In genomic region chr2:152848466-152848865, GRCm38 (mm10) we compare ENCODE assay signal across 8 mouse cellular contexts. TPM values are rescaled to one million over a fixed set of nuclear protein-coding genes. Genes with fewer than 3 reads are reported as not detected.
DNase-seq lines count a peak whose midpoint lies in the region; ATAC-seq and TF ChIP-seq lines count a peak whose summit lies in the region.

No protein-coding gene starts in this region.

- WGBS in lung, embryonic 14.5 days = 3% methylated on average over 2 of the region's 2 CpGs
- WGBS in embryonic facial prominence, embryonic 12.5 days = 4% methylated on average over 2 of the region's 2 CpGs
- 0% methylated on average over 2 of the region's 2 CpGs for WGBS in intestine, embryonic 15.5 days
- WGBS in neural tube, embryonic 13.5 days = 6% methylated on average over 2 of the region's 2 CpGs

- H3K9me3 ChIP-seq in lung, embryonic 14.5 days (ENCODE audit: low read depth, low read length) = no peaks in the 10 kb centered on the region
- no peaks in the 10 kb centered on the region for H3K9me3 ChIP-seq in embryonic facial prominence, embryonic 12.5 days
- no peaks in the 10 kb centered on the region for H3K9me3 ChIP-seq in intestine, embryonic 15.5 days
- no peaks in the 10 kb centered on the region for H3K9me3 ChIP-seq in neural tube, embryonic 13.5 days

- H3K4me1 ChIP-seq in lung, embryonic 14.5 days (ENCODE audit: insufficient read depth) = peaks cover 5% of the 10 kb centered on the region; the same call in 1 of the 2 replicates
- peaks cover 16% of the 10 kb centered on the region for H3K4me1 ChIP-seq in embryonic facial prominence, embryonic 12.5 days
- H3K4me1 ChIP-seq in intestine, embryonic 15.5 days (replicated peaks) = peaks cover 2% of the 10 kb centered on the region
- H3K4me1 ChIP-seq in neural tube, embryonic 13.5 days (replicated peaks) = peaks cover 20% of the 10 kb centered on the region

- H3K27me3 ChIP-seq in lung, embryonic 14.5 days (ENCODE audit: insufficient read depth, low read length) = no peaks in the 10 kb centered on the region
- H3K27me3 ChIP-seq in embryonic facial prominence, embryonic 12.5 days = no peaks in the 10 kb centered on the region
- no peaks in the 10 kb centered on the region for H3K27me3 ChIP-seq in intestine, embryonic 15.5 days (replicated peaks)
- no peaks in the 10 kb centered on the region for H3K27me3 ChIP-seq in neural tube, embryonic 13.5 days

- peaks cover 24% of the 10 kb centered on the region for H3K36me3 ChIP-seq in lung, embryonic 14.5 days (ENCODE audit: insufficient read depth)
- peaks cover 10% of the 10 kb centered on the region; the same call in 1 of the 2 replicates for H3K36me3 ChIP-seq in embryonic facial prominence, embryonic 12.5 days
- H3K36me3 ChIP-seq in intestine, embryonic 15.5 days = 0 out of 2 replicates have a peak, but pooled peaks cover 4% of the 10 kb centered on the region
- no peaks in the 10 kb centered on the region for H3K36me3 ChIP-seq in neural tube, embryonic 13.5 days

- intact Hi-C loops in left cerebral cortex, postnatal 14 days (cut with DNase I) = no loop called here

- no peak for TF ChIP-seq CTCF in lung, embryonic 14.5 days (IDR thresholded peaks at IDR 0.05; ENCODE audit: low read depth)

- DNase-seq in lung, embryonic 14.5 days = no peak
- DNase-seq in lung, adult 18-20 months = no peak
- DNase-seq in B cell, adult 2 months = no peak
- DNase-seq in left cerebral cortex, postnatal 14 days (ENCODE audit: low spot score in 2 of 2) = no peak
- no peak for DNase-seq in yolk sac, embryonic 10.5 days (ENCODE audit: low spot score)

- H3K9ac ChIP-seq in lung, embryonic 14.5 days = peak overlapping the region; percentile 81
- peak overlapping the region; percentile 67 for H3K9ac ChIP-seq in embryonic facial prominence, embryonic 12.5 days
- H3K9ac ChIP-seq in intestine, embryonic 15.5 days = peak overlapping the region; percentile 70
- H3K9ac ChIP-seq in neural tube, embryonic 13.5 days = peak overlapping the region; percentile 65

- H3K4me3 ChIP-seq in lung, embryonic 14.5 days (ENCODE audit: low read depth, low read length) = peak overlapping the region; percentile 94
- H3K4me3 ChIP-seq in embryonic facial prominence, embryonic 12.5 days = peak overlapping the region; percentile 76
- peak overlapping the region; percentile 69 for H3K4me3 ChIP-seq in intestine, embryonic 15.5 days (replicated peaks)
- peak overlapping the region; percentile 75 for H3K4me3 ChIP-seq in neural tube, embryonic 13.5 days

- peak overlapping the region; percentile 67 for H3K4me2 ChIP-seq in lung, embryonic 14.5 days
- H3K4me2 ChIP-seq in embryonic facial prominence, embryonic 12.5 days (replicated peaks) = peak overlapping the region; percentile 50
- peak overlapping the region; percentile 55 for H3K4me2 ChIP-seq in intestine, embryonic 15.5 days (replicated peaks)
- H3K4me2 ChIP-seq in neural tube, embryonic 13.5 days = peak overlapping the region; percentile 85

- peak overlapping the region; percentile 89 for H3K27ac ChIP-seq in lung, embryonic 14.5 days (ENCODE audit: low read depth)
- H3K27ac ChIP-seq in embryonic facial prominence, embryonic 12.5 days = peak overlapping the region; percentile 84; the same call in 1 of the 2 replicates
- H3K27ac ChIP-seq in intestine, embryonic 15.5 days = no peak overlapping the region
- H3K27ac ChIP-seq in neural tube, embryonic 13.5 days (replicated peaks) = no peak overlapping the region

- ATAC-seq in lung, embryonic 14.5 days (ENCODE audit: insufficient read depth) = no peak
- no peak for ATAC-seq in embryonic facial prominence, embryonic 12.5 days (ENCODE audit: insufficient number of reproducible peaks, insufficient read depth, low FRiP score, low TSS enrichment)
- ATAC-seq in intestine, embryonic 15.5 days = no peak
- no peak for ATAC-seq in neural tube, embryonic 13.5 days (ENCODE audit: low read depth)

RNA-seq across cellular contexts. Expression of gene Tpx2, which starts 0.7 kb away (rescaled TPM):
- polyA plus RNA-seq in lung, embryonic 14.5 days (2014; fragmentation: Nextera tagmentation; extraction: Ambion mirVana) = 126 and 128 TPM in 2 replicates
- 92.4 and 106 TPM in 2 replicates for polyA plus RNA-seq in embryonic facial prominence, embryonic 12.5 days (2016; fragmentation: Nextera tagmentation; extraction: Ambion mirVana)
- polyA plus RNA-seq in intestine, embryonic 15.5 days (2015; fragmentation: Nextera tagmentation; extraction: Ambion mirVana) = 60.1 and 67.6 TPM in 2 replicates
- 15.1 and 21.3 TPM in 2 replicates for polyA plus RNA-seq in neural tube, embryonic 13.5 days (2015; fragmentation: Nextera tagmentation; extraction: Ambion mirVana)
- total RNA-seq in left cerebral cortex, postnatal 14 days (2021) = 1 to 10 TPM; 2.6 to 3.0 TPM

RNA-seq across cellular contexts. Expression of gene Bcl2l1, which starts 16.9 kb away (rescaled TPM):
- polyA plus RNA-seq in lung, embryonic 14.5 days (2014; fragmentation: Nextera tagmentation; extraction: Ambion mirVana) = 102 and 103 TPM in 2 replicates
- polyA plus RNA-seq in embryonic facial prominence, embryonic 12.5 days (2016; fragmentation: Nextera tagmentation; extraction: Ambion mirVana) = 104 and 105 TPM in 2 replicates
- 61.9 and 64.0 TPM in 2 replicates for polyA plus RNA-seq in intestine, embryonic 15.5 days (2015; fragmentation: Nextera tagmentation; extraction: Ambion mirVana)
- polyA plus RNA-seq in neural tube, embryonic 13.5 days (2015; fragmentation: Nextera tagmentation; extraction: Ambion mirVana) = 151 and 153 TPM in 2 replicates
- 100 to 1,000 TPM; 120 to 127 TPM for total RNA-seq in left cerebral cortex, postnatal 14 days (2021)

Comparison
In these comparisons a context has a peak if more than half of its experiments do, and no peak if none do; other contexts are left out.
1. H3K27ac ChIP-seq: peak in lung, embryonic 14.5 days (single experiment) and embryonic facial prominence, embryonic 12.5 days (single experiment); none in intestine, embryonic 15.5 days (single experiment) and neural tube, embryonic 13.5 days (single experiment).
2. Peak in every context shown above with its lines, with median percentiles within 50 percentile points of each other: H3K4me2 ChIP-seq, H3K4me3 ChIP-seq and H3K9ac ChIP-seq.